Mouse (Mus musculus) CD4-positive, CD25-positive, alpha-beta regulatory T cell, adult 2 months (primary cell): Measurements from ENCODE around the gene Zfp423.

Experiments
- DNase-seq: peaks from one replicate; pipeline ENCODE4 v3.0.0-alpha.2; 2012; ENCODE audit warnings: low read depth, low spot score

Zfp423 gene

GRCm38 (mm10) chr8:87804327-87804900 lies 155.0 kb downstream of the Zfp423 start:
- no peak for DNase-seq

GRCm38 (mm10) chr8:87803437-87803836 lies 156.0 kb downstream of the Zfp423 start:
- DNase-seq, result no peak

- no peak for DNase-seq
Observed at GRCm38 (mm10) chr8:87802571-87802970, 156.8 kb downstream of the Zfp423 start.

GRCm38 (mm10) chr8:87800121-87800520 lies 159.3 kb downstream of the Zfp423 start:
- DNase-seq, result no peak

GRCm38 (mm10) chr8:87796234-87796633 lies 163.2 kb downstream of the Zfp423 start:
- no peak for DNase-seq

- no peak for DNase-seq
Observed at GRCm38 (mm10) chr8:87794639-87795038, 164.8 kb downstream of the Zfp423 start.

GRCm38 (mm10) chr8:87791103-87791502 lies 168.3 kb downstream of the Zfp423 start:
- no peak for DNase-seq

GRCm38 (mm10) chr8:87784641-87785439 lies 174.6 kb downstream of the Zfp423 start:
- no peak for DNase-seq

GRCm38 (mm10) chr8:87784227-87784626 lies 175.2 kb downstream of the Zfp423 start:
- DNase-seq, result no peak

- DNase-seq, result no peak
Observed at GRCm38 (mm10) chr8:87783198-87783597, 176.2 kb downstream of the Zfp423 start.

GRCm38 (mm10) chr8:87777586-87777985 lies 181.8 kb downstream of the Zfp423 start:
- DNase-seq, result no peak

GRCm38 (mm10) chr8:87775889-87776288 lies 183.5 kb downstream of the Zfp423 start:
- DNase-seq, result no peak

- DNase-seq, result no peak
Observed at GRCm38 (mm10) chr8:87774966-87775365, 184.4 kb downstream of the Zfp423 start.

GRCm38 (mm10) chr8:87772894-87773502 lies 186.4 kb downstream of the Zfp423 start:
- DNase-seq, result no peak

- DNase-seq, result no peak
Observed at GRCm38 (mm10) chr8:87767882-87768281, 191.5 kb downstream of the Zfp423 start.

GRCm38 (mm10) chr8:87765276-87765675 lies 194.1 kb downstream of the Zfp423 start:
- no peak for DNase-seq

- DNase-seq, result no peak
Observed at GRCm38 (mm10) chr8:87758750-87759149, 200.6 kb downstream of the Zfp423 start.

GRCm38 (mm10) chr8:87754853-87755252 lies 204.5 kb downstream of the Zfp423 start:
- no peak for DNase-seq

- DNase-seq, result no peak
Observed at GRCm38 (mm10) chr8:87753636-87754035, 205.8 kb downstream of the Zfp423 start.

GRCm38 (mm10) chr8:87753148-87753547 lies 206.2 kb downstream of the Zfp423 start:
- no peak for DNase-seq

- DNase-seq, result no peak
Observed at GRCm38 (mm10) chr8:87752710-87753109, 206.7 kb downstream of the Zfp423 start.

GRCm38 (mm10) chr8:87747582-87747981 lies 211.8 kb downstream of the Zfp423 start:
- no peak for DNase-seq

GRCm38 (mm10) chr8:87747142-87747541 lies 212.3 kb downstream of the Zfp423 start:
- DNase-seq, result no peak
